Mouse (Mus musculus) lung, adult 18-20 months (tissue): ENCODE measurements around the gene Eef1akmt2.

ENCODE experiments used
- DNase-seq, 2 experiments: peaks; one replicate each; pipeline ENCODE4 v3.0.0; 2022; ENCODE audit warnings: mixed read lengths in 2 of 2

The Eef1akmt2 gene

GRCm38 (mm10) chr7:132809721-132810120 lies 42.8 kb downstream of the Eef1akmt2 start:
- DNase-seq: no peak

DNA sequence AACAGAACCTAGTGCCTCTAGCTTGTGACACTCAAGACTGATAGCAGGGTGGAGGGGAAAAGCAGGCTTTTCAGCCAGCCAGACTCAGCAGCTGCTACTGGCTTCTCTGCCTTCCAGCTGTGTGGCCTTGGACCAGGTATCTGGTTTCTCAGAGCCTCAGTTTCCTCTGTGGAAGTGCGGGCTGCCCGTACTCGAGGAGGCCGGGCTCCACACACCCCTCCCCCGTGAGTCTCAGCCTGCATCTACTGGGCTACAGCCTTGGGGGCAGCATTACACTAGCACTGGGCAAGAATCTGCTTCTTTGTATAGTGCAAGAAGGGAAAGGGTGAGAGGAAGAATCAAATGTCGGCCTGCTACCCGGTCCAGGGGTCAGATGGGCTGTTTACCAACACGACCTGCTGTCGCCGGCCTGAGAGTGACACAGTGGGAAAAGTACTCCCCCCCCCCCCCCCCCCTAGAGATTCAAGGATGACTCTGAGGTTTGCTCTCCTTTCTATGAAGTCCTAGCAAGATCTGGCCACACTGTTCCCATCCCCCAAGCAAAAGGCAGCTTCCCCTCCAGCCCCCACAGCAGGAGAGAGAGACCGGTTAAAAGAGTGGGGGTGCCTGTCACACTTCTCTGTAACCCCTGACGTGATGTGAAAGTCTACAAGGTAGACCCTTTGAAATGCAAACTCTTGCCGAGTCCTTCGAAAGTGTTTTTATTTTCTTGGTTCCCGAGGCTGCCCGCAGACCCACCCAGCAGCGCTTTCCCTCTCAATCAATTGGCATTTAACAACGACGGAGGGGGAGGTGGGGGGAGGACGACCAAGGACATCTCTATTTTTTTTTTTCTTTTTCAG lies 43.4 kb downstream of the Eef1akmt2 start:
- DNase-seq: no peak

- no peak for DNase-seq
These were observed 44.2 kb downstream of the Eef1akmt2 start for GRCm38 (mm10) chr7:132808051-132808796.

DNA sequence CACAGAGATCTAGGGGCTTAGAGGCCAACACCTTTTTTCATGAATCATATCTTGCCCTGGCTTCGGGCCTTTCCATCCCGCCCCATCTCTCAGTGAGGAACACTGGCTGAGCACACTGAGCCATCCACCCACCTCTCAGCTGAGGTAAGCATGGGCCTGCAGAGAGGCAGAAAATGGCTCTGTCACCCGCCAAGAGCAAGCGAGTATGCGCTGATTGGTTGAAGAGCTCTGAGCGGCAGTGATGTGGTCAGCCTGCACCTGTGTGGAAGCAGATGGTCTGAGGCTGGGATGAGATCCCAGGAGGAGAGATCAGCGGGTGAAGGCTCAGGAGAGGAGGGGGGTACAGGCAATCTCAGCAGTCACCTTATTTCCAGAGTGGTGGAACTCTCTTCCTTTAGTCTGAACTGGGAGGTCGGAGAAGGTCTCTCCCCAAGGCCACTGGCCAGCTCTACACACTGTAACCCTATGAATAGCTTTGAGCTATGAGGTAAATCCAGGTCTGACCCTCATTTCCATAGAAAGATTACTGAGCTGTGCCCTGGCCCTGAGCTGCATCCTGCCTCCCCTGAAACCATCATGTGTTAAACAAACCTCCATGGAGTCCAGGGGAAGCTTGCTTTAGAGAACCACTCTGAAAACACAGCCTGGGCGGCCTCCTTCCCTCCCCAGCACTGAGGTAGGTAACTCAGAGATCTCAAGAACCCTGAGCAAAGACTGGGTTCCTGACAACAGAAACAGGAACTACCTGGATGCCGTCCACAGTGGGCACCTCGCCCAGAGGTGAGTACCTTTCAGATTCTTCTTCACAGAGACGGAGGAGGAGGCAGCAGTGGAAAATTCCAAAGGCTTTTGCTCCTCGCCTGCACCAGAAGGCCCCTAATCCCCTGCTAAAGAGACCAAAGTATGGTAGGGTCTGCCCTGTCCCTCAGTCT lies 45.3 kb downstream of the Eef1akmt2 start:
- peak; percentile 93 to 94 for DNase-seq

GRCm38 (mm10) chr7:132806286-132806685 lies 46.2 kb downstream of the Eef1akmt2 start:
- no peak for DNase-seq

- no peak for DNase-seq
These were observed 47.5 kb downstream of the Eef1akmt2 start for GRCm38 (mm10) chr7:132804951-132805350.

GRCm38 (mm10) chr7:132804461-132804860 lies 48.0 kb downstream of the Eef1akmt2 start:
- no peak for DNase-seq

GRCm38 (mm10) chr7:132803962-132804361 lies 48.5 kb downstream of the Eef1akmt2 start:
- peak in 1 of 2 experiments; percentile 57 for DNase-seq

- no peak for DNase-seq
These were observed 49.1 kb downstream of the Eef1akmt2 start for GRCm38 (mm10) chr7:132803336-132803735.

DNA sequence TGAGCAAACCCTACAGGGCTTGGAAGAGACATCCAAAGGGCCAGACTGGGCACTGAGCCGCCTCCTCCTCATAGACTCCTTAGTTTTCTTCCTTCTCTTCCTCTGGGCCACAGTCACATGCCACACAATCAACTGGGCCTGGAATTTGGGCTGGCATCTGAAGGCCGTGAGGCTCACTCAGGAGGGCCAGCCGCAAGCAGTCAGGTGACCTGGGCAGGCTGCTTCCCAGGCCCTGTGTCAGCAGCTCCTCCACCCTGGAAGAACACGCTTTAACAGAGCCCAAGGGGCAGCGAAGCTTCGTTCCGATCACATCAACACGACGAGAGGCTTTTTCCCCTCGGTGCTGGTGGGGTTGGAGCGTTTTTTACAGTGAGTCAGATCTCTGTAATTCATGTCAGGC lies 49.8 kb downstream of the Eef1akmt2 start:
- peak in 1 of 2 experiments; percentile 59 for DNase-seq

DNA sequence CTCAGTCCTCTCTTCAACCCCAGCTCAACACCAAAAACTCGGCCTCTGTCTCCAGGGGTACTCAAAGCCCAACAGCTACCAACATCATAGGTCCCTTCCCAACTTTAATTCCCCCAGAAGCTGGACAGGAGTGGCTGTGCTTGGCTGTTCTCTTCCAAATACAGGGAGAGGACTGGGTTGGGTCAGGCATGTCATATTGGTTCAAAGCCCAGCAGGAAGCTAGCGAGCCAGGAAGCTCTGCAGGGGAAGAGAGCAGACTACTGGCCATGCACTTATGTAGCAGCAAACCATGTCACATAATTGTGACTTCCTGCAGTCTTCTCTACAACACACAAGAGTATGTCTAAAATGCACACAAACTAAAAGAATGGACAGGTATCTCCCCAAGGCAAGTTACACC lies 50.4 kb downstream of the Eef1akmt2 start:
- DNase-seq: no peak

- DNase-seq: no peak
These were observed 51.0 kb downstream of the Eef1akmt2 start for GRCm38 (mm10) chr7:132801509-132801908.

GRCm38 (mm10) chr7:132800868-132801267 lies 51.6 kb downstream of the Eef1akmt2 start:
- peak in 1 of 2 experiments; percentile 62 for DNase-seq

DNA sequence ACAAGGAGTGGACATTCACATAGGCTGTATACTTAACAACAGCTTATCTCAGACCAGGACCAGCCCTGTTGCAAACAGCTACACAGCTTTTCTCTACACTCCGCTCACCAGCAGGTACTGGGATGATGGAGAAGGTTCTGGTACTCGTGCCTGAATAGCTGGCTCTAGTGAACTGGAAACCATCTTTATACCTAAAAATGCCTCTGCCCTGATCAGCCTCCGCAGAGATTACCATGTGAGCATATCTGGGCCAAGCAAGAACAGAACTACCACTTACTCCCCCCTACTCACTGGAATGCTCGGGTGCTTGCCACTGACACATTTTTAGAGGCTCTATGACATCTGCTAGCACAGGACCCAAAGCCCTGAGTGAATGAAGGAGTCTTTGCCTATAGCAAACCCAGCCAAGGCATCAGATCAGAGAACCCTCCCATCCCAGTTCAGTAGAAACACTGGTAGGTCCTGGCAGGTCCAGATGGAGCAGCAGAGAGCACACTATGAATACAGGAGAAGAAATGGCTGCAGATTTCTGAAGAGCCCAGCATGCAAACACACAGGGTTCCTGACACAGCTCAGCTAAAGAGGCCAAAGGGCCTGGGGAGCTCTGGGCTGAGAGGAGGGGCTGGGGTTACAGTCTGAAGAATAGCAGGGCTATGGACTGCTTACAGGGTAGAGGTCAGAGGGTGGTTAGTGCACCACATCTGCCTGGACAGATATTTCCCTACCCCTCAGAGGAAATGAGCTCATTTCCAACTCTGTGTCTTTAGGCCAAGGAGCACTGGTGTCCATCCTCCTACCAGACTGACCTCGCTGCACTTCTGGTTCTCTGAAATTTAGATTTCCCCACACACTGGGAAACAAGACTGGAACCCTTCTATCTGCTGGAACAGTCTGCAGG lies 53.1 kb downstream of the Eef1akmt2 start:
- no peak for DNase-seq

DNA sequence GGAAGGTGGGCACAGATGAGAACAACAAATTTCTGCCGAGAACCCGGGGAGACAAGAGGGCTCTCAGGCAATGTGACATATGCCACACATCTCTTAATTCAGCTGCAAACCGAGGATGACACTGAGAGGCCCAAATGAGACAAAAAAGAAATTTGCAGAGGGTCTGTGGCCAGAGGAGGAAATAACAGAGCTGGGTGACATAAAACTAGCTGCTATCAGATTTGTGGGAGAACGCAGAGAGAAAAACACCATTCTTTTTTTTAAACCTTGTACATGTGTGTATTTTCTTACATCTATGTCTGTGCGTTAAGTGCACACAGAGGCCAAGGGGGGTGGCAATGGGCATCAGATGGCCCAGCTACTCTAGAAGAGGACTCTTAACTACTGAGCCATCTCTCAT lies 57.3 kb downstream of the Eef1akmt2 start:
- no peak for DNase-seq

DNA sequence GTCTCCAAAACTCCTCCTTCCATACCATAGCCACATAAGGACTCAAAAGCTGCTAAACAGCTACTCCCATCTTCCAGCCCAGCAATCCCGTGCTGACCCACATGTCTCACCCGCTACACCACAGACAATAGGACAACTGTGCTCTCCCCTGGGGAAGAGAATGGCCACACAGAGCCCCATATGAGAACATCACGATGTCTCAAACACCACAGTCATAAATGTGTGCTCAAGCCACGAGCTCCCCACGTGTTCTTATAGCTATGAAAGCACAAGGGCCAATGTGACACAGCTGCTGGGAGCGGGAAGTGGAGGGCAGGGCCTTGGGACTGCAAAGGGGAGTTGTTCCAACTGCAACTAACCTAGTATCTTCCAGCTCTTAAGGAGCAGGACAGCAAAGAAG lies 59.0 kb downstream of the Eef1akmt2 start:
- peak; percentile 57 to 58 for DNase-seq

- DNase-seq: peak in 1 of 2 experiments; percentile 58
These were observed 61.8 kb downstream of the Eef1akmt2 start for GRCm38 (mm10) chr7:132790447-132791219.

DNA sequence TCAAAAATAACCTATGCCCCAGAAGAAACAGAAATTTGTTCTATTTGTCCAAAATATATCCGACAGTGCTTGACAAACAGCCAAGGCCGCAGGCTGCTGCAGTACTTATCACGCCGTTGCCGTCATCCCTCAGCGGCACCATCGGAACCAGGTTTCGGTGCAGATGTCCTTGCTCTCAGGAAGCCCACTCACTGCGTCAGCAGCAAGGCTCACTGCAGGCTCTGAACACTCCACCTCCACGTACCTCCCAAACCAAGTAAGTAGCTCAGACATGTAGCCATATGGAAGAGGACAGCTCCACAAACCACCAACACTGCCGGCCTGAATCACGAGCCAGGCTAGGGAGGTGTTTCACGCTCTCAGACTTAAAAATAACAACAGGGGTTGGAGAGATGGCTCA lies 63.6 kb downstream of the Eef1akmt2 start:
- no peak for DNase-seq

GRCm38 (mm10) chr7:132787496-132788190 lies 64.8 kb downstream of the Eef1akmt2 start:
- no peak for DNase-seq

- DNase-seq: no peak
These were observed 65.5 kb downstream of the Eef1akmt2 start for GRCm38 (mm10) chr7:132787022-132787421.
